Mouse (Mus musculus) right cerebral cortex, postnatal 14 days (tissue): Measurements from ENCODE around the gene Adamts17.

ENCODE experiments used
- DNase-seq: peaks from one replicate; pipeline ENCODE4 v3.0.0; 2022

The Adamts17 gene

DNA sequence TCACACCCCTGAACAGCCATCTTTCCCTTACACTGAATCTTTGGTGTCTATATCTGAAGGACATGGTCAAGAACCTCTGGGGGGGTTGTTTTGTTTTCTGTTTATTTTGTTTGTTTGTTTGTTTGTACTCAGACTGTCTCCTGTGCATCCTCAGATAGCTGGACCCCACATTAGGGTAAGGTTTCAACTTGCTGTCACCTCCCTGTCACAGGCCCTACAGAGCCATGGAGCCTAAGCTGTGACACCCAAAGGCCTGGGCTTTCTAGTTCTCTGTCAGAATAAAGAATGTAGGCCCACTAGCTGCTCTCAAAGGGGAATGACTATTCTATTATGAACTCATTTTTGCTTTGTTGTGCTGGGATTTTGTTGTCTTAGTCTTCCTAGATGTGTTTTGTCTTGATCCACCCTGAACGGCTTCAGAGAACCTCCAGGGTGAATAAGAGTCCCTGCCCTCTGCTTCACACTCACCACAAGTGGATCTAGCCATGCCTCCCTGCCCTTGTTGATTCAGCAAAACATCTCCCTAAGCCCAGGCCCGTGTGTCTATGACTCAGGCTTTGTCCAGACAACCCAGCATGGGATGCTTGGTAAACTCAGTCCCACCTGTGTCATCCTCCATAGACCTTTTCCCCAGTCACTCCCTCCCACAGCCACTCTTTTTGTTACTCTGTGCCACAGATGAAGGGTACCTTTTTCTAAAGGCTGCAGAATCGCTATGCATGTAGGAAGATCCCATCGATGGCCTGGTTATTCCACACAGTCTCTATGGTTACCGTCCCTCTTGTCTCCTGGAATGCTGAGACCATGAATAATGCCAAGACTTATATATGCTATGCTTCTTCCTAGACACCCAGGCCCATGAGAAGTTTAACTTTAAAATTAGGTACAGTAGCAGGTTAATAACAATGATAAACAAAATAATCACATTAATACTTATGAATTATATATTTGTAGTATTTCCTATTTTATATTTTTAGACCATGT is 197.3 kb downstream of the Adamts17 start:
- DNase-seq: no peak

DNA sequence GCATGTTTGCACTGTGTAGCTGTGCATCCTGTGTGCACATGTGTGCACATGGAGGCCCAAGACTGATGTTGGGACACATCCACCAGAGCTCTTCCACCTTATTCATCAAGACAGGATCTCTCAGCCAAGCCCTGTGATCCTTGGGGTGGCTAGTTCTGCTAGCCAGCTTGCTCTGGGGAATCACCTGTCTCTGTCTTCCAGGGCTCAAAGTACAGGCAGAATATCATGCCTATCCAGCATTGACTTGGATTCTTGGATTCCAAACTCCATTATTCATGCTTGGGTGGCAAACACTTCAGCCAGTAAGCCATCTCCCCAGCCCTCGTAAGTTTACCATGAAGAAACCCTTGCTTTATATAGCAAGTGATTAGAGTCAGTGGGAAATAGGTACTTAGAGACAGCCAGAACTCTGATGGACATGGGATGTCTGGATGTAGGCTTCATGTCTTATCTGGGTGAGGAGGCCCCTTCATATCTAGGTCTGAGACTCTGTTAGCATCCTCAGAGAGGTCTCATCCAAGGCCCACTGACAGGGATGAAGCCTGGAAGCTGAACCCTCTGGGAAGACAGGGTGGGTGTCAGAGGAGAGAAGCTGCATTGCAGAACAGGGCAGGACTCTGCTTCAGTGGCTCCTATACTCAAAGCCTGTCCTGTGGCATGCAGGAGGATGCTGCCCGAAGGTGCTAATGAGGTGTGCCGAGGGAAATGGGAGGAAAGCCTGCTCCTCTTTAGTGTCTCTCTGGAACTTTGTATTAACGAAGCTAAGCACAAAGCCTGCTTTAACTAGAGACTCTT is 198.4 kb downstream of the Adamts17 start:
- no peak for DNase-seq

DNA sequence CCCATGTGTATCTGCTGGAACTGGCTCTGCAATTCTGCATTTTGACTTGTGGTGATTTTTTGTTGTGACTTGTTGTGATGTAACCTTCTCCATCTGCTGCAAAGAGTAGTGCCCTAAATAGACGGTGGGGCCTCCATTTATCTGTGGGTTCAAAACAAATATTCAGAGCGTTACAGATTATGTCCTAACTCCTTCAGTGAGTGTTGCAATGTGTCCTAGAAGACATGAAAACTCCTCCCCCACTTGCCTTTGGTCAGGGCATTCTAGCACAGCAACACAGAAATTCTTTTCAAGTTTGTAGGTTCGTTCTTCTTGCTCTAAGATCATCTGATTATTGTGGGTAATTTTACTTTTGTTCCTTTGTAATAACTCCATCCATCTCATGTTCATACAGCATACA is 199.6 kb downstream of the Adamts17 start:
- no peak for DNase-seq

DNA sequence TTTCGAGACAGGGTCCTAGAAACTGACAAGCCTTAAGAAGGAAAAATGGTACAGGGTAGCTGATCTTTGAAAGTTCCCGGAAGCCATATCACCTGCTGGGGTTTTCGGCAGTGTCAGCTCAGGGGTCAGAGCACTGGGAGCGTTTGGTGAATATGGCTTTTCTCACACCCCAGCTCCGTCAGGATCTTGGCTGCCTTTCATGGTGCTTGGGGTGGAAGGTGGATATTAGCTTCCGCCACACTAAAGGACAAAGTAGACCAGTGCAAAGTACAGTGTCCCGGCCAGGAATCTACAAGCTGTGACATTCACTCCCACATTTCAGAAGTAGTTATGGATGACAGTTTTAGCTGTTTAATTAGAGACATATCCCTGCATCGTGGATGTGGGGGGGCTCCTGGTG is 200.3 kb downstream of the Adamts17 start:
- DNase-seq: no peak

DNA sequence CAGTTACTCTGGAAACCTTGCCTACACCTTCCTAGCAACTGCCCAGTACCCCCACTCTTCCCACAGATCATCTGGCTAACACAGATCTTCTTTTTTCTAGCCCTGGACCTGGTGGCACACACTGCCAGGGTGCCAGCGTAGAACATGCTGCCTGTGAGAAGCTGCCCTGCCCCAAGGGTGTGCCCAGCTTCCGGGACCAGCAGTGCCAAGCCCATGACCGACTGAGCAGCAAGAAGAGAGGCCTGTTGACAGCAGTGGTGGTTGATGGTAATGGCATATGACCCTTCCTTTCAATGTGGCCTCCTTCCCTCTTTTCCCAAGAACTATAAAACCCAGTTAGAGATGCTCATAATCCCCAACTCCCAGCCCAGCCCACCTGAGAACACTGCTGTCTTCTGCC is 202.2 kb downstream of the Adamts17 start:
- DNase-seq: no peak

DNA sequence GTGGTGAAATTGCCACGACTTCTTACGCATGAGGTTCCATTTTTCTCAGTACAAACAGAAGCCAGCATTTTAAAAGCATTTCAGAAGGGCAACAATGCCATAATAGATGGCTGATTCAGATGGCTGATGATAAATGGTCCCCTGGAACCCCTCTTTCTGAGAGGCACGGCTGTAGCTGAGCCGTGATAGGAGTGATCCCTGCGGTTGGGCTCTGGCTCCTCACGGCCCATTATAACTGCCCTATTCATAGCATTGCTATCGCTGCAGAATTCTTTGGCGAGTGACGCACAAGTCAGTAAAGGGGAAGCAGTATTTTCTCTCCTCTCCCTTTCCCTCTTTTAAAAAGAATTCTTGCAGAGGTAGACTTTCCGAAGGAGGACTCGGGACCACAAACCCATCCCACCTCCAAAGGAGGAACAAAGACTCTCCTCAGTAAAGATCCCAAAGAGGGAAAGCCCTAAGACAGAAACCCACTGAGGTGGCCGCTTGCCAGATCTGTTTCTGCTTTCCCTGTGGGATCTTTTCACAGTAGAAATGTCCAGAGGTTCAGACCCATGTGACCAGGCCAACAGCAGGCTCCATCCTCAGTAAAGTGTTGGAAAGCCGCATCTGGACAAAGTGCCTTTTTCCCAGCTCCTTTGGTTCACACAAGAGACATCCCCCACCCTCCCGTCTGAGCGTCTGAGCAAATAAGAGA is 204.7 kb downstream of the Adamts17 start:
- no peak for DNase-seq

DNA sequence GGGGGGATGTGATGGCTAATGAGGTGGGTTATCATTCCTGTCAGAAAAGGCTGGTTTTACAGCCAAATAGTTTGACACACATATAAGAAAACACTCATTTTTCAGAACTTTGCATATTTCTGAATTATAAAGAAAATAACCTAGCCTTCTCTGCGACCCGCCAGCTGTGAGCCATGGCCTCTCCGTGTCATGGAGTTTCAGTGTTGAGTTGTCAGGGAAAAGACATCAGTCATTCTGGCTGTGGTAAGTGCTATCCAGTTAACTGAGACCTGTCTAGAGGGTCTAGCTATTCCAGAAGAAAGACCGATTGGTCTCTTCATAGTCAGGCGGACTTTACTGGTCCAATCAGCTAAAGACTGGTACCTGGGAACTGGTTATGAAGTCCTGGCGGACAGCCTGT is 205.7 kb downstream of the Adamts17 start:
- no peak for DNase-seq

DNA sequence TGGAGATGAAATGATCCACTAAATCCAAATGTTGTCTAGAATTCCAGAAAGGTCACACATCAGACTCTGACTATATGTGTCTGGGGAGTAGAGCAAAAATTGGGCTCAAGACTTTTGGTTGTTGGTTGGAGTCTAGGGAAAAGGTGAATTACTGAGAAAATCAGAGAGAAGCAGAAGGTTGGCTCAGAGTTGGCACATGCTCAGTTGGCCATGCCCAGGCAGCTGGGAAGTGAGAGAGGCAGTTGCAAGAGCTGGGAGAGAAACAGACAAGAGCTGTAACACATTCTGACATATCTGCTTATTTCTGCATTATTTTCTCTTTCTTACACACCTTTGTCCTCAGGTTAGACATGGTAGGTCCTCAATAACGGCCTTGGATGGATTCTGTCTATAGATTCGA is 209.7 kb downstream of the Adamts17 start:
- no peak for DNase-seq

DNA sequence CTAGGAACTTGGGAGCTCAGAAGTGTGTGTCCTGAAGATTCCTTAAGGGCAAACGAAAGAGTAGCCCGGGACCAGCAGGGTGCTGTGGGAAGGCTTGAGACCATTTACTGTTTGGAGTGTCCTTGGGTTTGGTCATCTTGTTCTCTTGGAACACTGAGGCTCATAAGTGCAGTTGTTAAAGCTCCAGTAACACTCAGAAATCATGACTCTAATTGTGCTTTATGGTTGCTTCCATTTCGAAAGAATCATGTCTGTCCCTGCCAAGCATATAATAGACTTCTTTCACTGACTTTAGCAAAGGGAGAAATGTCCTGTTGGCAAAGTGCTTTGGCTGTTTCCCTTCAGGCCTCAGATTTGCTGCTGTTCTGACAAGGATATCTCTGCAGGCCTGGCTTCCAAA is 210.9 kb downstream of the Adamts17 start:
- no peak for DNase-seq

DNA sequence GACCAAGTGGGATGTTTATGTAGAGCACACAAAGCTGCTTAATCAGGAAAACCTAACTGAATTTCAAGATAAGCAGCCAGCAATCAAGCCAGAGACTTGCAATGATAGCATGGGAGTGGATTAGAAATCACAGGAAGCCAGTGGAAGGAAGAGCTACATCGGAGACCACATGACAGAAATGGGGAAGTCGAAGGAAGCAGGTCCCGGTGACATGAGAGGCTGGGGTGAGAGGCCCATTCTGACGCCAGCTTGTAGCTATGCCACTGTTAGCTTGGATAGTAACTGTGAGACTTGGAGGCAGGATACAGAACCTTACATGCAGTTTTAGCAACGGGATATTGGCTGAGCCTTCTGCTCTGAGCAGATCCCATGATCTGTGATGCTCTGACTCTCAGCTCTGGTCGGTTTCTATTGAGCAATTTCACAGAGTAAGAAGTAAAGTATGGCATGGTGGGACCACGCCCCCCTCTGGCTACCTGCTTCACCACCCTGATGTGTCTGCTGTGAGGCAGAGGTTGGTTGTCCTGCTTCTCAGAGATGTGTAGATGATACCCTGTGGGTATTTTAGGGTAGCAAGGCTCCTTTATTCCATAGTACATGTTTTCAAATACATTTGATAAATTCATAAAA is 211.7 kb downstream of the Adamts17 start:
- no peak for DNase-seq

DNA sequence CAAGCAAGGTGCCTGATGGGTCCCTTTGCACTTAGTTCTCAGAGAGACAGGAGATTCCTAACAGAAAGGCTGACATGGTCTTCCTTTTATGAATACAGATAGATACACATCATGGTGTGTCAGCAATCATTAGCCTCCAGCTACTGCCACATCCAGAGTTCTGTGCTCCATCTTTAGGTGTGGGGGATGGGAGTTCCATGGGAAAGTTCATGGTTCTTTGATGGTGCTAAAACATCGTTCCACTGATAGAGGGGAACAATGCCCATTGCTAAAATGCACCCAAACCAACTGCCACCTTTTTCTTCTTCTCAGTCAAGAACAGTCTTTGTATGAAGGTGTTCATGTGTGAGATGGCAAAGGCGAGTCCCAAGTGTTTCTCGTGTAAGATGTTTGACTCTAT is 215.3 kb downstream of the Adamts17 start:
- DNase-seq: no peak

DNA sequence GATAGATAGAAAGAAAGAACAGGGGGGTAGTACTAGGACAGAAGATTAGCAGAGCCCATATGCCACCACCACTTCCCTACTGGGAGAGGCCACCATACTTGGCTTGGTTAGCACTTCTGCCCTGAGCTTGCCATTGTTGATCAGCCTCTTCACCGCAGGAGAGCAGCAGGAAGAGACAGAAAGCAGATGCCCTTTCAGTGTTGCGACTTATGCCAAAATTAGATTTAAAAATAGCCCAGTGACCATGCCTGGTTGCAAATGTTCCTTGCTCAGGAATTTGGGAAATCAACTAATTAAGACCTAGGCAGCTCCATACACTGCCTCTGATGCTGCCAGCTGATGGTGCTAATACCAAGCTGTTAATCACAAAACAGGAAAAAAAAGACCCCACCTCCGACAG is 216.0 kb downstream of the Adamts17 start:
- DNase-seq: no peak

DNA sequence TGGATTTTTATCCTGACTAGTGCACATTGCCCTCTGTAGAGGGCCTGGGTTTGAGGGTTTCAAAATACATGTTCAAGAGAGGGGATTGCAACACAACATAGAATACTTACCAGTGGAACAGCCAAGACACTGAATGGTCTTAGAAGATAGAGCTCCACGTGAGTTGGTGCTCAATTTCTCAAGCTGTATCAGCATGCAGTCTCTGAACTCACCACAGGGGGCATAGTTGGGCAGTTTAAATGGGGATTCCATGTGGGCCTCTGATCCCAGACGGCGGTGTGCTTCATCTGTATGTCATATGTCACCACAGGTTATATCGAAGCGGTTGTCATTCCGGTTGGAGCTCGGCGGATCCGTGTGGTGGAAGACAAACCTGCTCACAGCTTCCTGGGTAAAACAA is 222.2 kb downstream of the Adamts17 start:
- DNase-seq: peak; percentile 59

DNA sequence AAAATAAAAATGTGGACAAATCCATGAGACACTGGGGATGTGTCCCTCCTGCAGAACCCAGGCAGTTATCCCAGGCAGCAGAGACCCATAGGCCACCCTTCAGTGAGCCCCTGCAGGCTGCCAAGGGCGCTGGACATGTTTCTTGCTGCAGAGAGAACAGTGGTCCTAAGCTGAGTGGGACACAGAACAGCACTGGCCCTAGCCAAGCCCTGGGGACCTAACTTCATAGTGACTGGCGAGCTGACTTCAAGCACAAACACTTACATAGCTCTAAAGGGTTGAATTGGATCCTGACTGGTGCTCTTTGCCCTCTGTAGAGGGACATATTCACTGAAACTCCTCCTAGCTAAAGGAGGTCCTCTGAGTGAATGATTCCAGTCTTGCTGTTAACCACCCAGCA is 223.0 kb downstream of the Adamts17 start:
- DNase-seq: no peak

DNA sequence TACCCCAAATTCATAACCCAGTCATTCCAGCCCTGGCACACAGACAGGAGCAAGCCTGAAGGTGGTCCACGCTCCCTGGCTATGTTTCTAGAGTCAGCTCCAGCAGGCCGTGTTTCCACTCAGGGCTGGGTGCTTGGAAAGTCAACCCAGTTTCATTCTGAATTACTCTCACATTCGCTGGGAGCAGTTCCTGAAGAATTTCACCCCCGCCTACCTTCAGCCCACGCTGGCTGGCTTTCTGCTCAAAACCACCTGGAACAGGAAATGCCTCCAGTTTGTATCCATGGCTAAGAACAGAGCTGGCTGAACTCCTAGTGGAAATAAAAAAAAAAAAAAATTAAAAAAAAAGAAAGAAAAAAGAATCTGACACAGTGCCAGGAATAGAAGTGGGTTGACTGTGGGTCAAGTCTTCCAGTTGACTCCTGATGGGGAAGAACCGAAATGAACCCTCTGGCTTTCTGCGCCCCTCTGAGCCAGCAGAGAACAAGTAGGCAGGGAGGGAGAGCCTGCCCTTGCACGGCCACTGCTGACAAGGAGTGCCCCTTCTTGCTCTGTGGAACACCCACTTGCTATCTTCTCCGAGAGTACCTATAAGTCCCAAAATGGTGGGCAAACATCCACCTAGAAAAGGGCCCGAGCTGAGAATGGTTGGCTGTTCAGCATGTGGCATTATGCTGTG is 225.2 kb downstream of the Adamts17 start:
- DNase-seq: peak; percentile 26

DNA sequence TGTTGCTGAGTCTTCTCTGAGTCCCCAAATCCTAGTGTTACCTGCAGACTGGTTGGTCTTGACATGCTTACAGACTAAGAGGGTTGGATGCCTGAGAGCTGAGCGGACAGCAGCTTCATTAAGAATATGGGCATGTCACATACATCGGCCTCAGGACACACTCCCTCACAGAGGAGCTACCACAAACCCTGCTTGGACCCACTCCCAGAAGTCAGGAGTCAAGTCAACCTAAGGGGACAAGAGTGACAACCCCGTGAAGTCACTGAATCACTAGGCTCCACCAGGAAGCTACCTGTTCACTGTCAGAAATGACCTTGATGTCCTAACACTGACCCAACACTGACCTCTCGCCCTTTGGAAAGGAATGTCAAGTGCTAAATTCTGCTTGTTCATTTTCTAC is 226.1 kb downstream of the Adamts17 start:
- no peak for DNase-seq

DNA sequence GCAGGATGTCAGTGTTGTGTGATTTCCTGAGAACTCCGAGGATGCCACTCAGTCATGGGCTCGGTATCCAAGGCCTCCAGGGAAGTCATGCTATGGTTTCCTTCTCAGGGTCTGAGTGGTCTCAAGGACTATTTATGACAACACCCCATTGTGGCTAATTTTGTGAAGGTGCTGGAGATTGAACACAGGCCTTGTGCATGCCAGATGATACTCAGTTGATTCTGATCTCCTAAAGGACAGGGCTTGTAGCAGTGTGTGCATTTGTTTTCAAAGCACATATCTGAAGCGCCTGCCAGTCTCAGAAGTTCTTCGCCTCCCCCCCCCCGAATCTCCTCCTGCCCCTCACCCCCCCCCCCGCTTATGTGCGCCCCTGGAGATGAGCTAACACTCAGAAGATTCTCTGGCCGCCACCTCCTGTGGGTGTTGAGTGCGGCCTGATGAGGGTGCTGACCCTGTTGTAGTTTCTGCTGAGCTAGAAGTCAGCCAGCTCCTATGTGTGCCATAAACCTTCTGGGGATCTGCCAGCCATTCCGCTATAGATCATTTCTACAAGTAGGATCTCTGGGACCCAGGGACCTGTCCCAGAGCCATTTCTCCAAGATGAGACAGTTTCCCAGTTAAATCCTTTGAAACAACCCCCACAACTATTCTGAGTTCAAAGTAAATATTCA is 232.6 kb downstream of the Adamts17 start:
- no peak for DNase-seq

DNA sequence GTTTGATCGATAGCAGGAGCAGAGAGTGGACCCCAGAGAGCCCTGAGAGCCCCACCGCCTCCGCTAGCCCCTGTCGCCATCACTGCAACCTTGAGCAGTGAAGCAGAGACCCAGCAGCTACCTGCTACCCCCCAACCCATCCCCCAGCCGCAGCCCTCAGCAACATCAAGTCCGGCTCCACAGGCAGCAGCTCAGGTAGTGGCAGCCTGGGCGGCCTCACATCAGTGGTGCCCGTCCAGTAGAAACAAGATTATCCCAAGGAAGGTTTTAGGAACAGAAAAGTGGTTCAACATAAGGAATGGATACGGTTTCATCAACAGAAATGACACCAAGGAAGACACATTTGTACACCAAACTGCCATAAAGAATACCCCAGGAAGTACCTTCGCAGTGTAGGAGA is 243.2 kb downstream of the Adamts17 start:
- no peak for DNase-seq

DNA sequence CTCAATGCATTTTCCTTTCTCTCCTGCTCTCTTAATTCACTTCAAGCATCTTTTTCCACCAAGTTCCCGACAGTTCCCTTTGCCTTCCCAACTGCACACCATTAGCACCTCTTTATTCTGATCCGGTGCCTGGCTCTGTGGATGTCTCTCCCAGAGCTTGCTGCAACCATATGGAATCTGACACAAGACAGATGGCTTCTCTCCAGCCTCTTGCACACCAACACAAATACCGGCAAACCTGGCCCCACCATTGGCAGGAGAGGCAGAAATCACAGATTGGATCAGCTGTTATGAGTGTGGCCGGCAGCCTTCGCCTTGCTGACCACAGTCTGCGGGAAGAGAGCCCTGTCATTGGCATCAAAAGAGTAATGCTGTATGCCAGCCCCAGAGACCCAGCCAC is 248.2 kb downstream of the Adamts17 start:
- DNase-seq: no peak

DNA sequence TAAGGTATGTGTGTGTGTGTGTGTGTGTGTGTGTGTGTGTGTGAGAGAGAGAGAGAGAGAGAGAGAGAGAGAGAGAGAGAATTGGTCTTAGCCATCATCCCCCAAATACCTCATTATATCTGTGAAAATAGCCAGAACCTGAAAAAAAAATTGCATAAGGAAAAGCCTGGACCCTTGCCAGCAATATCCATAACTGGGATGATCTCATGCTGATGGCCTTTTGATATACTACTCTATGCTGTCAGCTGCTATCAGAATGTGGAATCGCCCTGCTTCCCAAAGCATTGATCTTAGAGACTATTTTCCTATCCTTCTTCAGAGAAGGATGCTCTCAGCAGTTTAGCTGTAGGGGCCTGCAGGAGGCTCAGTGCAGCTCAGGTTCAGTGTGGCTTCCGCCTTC is 257.6 kb downstream of the Adamts17 start:
- DNase-seq: no peak

DNA sequence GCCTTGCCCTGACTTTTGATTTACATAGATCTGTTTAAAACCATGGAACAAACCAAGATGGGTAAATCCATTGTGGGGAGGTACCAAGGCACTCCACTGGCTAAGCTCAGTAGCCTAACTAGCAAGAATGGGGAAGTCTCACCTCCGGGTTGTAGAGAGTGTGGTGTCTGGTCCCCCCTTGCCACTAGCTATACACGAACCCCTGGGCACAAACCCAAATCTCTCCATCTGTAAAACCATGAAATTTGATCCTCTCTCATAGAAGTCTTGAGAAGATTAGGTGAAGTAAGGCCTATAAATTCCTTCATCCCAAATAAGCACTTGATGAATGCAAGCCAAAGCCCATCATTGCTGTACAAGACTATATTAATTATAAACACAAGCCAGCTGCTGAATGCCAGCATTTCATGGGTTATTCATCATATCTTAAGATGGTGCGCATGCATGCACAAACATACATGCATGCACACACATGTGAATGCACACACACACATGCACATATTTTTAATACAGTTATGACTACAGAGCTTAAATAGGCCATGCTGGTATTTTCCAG is 262.0 kb downstream of the Adamts17 start:
- DNase-seq: no peak
